Mouse (Mus musculus) layer of hippocampus, postnatal 14 days (tissue): ENCODE results near the gene Tnpo1. TPM values are rescaled to one million over a fixed set of nuclear protein-coding genes. Genes with fewer than 3 reads are reported as not detected.
"Not testable (repeated sequence)": the region's sequence is repeated elsewhere in the genome, so short reads cannot be mapped to it uniquely, and the experiment has no call there.

Experiments used
- DNase-seq, 2 experiments: peaks; one replicate each; pipeline ENCODE4 v3.0.0; 2021 to 2022; ENCODE audit warnings: low spot score in 2 of 2, mixed read lengths in 1 of 2
- total RNA-seq, 2 experiments: library from RNA; stranded (reverse); gene quantifications; 2 replicates each; pipeline ENCODE4 v1.2.3; 2021

The Tnpo1 gene
- total RNA-seq, 2 experiments from 2014 or later, result 62.3 to 75.3 TPM

- peak; percentile 81 for DNase-seq
These were observed 35.3 kb downstream of the Tnpo1 start for GRCm38 (mm10) chr13:98890871-98891219.

- peak; percentile 35 to 36 for DNase-seq
These were observed 35.9 kb downstream of the Tnpo1 start for GRCm38 (mm10) chr13:98890137-98890870.

GRCm38 (mm10) chr13:98889211-98889610 is 37.0 kb downstream of the Tnpo1 start:
- no peak for DNase-seq

DNA sequence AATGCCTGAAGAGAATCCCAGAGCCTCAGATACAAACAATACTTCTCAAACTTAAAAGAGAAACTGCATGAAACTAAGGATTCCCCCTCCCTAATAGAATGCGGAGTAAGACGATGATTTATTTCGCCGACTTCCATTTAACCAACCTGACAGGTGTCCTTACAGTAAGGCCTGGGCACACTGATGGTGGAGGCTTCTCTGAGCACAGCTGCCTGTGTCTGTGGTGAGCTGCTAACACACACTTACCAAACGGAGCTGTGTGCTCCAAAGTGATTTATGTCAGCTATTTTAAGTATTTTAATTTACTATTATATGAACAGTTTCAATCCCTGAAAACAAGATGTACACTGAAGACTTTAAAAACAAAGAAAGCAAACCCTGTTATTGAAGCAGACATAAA is 42.4 kb downstream of the Tnpo1 start:
- DNase-seq, result no peak

GRCm38 (mm10) chr13:98881991-98882390 is 44.2 kb downstream of the Tnpo1 start:
- no peak for DNase-seq

GRCm38 (mm10) chr13:98880336-98880735 is 45.8 kb downstream of the Tnpo1 start:
- no peak for DNase-seq

- DNase-seq, result no peak
These were observed 46.8 kb downstream of the Tnpo1 start for GRCm38 (mm10) chr13:98879422-98879821.

- peak in 1 of 2 experiments; percentile 34 for DNase-seq
These were observed 49.0 kb downstream of the Tnpo1 start for GRCm38 (mm10) chr13:98877165-98877564.

DNA sequence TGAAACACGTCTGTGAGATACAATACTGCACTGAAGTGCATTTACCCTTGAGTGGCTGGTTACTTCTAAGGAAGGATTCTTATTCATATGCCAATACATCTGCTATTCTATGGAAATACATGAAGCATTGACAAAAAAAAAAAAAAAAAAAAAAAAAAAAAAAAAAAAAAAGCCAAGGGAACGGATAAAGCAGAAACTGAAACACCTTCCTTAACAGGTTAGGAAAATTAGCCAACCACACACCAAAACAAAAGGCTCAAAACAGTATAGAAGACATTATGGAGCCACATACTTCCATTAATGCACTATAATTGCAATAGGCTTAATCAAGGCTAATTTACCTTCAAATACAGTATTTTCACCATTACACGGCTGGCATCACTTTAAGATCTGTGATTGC is 51.5 kb downstream of the Tnpo1 start:
- DNase-seq, result no peak

GRCm38 (mm10) chr13:98872273-98872847 is 53.8 kb downstream of the Tnpo1 start:
- DNase-seq, result no peak

- DNase-seq, result no peak
These were observed 54.9 kb downstream of the Tnpo1 start for GRCm38 (mm10) chr13:98871263-98871662.

DNA sequence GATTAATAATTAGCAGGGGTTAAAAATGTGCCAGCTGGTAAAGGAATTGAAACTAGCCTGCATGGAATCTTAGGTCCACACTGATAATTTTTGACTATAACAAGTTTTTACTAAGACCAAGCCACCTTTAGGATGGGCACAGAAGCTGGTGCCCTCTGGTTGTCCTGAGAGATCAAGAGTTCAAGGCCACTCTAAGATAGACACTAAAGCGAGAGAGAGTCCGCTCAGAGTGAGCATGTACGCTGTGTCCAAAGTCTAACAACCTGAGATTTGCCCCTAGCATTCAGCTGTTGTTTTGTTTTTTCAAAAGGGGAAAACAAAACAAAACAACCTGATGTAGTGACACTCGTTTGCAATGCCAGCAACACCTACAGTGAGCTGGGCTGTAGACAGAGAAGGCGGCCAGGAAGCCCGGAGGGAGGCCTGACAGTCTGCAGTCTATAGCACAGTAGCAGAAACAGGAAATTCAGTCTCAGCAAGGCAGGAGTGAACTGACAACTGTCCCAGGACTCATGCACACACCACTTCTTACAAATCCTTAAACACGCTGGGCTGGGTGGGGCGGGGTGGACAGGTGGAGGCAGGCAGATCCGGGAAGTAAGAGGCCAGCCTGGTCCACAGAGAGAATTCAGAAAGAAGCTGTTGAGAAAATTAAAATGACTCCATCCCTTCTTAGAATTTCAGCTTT is 57.8 kb downstream of the Tnpo1 start:
- no peak for DNase-seq

DNA sequence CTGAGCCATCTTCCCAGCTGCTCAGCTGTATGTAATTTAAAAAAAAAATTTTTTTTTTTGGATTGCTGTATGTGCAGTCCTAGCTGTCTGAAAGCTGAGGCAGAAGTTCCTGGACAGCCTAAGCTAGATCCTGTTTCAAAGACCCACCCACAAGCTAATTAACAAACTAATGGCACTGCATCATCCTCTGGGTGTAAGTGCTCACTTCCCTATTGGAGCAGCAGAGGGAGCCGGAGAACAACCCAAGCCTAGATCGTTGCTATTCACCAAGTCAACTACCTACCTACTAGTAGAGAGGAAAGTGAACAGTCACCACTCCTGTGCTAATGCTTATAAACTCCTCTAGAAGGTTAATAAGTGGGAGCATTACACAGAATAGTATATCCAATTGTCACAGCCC is 58.4 kb downstream of the Tnpo1 start:
- peak in 1 of 2 experiments; percentile 61 for DNase-seq

DNA sequence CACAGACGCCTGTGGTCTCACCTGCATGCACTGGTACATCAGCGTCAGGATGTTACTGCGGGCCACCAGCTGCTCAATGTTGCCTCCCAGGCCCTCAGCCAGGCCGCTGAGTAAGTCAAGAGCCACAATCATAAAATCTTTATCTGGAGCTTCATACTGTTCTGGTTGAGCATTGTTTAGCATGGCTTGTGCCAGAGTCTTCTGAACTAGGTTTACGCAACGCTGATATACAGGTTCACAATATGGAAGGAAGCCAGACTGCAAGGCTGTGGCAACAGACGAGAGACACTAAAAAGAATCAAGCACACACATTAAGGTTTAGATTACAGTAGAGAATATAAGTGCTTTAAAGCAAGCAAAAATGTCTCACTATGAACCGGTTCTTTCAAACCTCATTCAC is 70.9 kb downstream of the Tnpo1 start:
- no peak for DNase-seq

DNA sequence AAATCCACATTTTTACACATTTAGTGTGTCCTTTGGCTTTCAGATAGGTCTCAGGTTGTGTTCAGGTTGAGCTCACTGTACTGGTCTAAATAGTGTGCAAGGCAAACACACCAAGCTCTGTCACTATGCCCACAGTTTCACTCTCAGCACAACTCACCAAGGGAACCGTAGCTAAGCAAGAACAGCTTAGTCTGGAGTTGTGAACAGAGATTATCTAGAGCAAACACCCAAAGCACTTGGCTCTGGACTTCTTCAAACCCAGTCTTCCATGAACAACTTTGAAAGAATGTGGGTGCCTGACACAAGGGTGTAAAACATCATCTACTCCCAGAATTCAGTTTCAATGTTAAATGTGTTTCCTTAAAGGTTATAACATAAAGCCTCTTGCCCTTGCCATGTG is 80.4 kb downstream of the Tnpo1 start:
- DNase-seq, result no peak

DNA sequence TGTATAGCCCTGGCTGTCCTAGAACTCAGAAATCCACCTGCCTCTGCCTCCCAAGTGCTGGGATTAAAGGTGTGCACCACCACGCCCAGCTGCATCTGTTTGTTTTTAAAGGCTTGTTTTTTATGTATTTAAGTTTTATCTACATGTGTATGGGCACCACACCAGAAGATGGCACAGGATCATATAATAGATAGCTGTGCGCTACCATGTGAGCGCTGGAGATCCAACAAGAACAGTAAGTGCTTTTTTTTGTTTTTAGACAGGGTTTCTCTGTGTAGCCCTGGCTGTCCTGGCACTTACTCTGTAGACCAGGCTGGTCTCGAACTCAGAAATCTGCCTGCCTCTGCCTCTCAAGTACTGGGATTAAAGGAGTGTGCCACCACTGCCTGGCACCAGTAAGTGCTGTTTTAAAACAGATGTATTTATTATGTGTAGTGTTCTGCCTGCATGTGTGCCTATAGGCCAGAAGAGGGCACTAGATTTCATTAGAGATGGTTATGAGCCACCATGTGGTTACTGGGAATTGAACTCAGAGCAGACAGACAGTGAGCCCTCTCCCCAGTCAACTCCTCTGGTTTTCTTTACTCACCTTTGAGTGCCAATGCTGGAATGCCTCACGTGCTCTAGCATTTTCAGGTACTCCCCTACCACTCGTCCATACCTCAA is 89.6 kb downstream of the Tnpo1 start:
- DNase-seq, result no peak

DNA sequence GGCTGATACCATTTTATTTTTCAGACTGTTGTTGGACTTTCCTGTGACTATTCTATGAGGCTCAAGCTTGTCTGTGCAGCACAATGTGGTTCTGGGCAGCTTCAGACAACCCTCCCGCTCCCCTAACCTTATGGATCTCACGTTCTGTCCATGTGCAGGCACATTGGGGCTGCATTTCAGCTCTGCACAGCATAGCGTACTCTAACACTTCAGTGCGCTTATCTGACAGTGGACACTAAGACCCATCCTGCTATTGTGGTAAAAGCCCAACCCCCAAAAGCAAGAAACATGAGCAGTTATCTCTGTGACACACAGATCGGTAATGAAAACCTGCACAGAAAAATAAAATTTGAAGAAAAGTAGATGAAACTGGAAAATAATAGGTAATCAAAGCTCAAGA is 90.4 kb downstream of the Tnpo1 start:
- no peak for DNase-seq

GRCm38 (mm10) chr13:98834723-98835122 is 91.5 kb downstream of the Tnpo1 start:
- DNase-seq, result no peak

GRCm38 (mm10) chr13:98834199-98834598 is 92.0 kb downstream of the Tnpo1 start:
- DNase-seq, result no peak

DNA sequence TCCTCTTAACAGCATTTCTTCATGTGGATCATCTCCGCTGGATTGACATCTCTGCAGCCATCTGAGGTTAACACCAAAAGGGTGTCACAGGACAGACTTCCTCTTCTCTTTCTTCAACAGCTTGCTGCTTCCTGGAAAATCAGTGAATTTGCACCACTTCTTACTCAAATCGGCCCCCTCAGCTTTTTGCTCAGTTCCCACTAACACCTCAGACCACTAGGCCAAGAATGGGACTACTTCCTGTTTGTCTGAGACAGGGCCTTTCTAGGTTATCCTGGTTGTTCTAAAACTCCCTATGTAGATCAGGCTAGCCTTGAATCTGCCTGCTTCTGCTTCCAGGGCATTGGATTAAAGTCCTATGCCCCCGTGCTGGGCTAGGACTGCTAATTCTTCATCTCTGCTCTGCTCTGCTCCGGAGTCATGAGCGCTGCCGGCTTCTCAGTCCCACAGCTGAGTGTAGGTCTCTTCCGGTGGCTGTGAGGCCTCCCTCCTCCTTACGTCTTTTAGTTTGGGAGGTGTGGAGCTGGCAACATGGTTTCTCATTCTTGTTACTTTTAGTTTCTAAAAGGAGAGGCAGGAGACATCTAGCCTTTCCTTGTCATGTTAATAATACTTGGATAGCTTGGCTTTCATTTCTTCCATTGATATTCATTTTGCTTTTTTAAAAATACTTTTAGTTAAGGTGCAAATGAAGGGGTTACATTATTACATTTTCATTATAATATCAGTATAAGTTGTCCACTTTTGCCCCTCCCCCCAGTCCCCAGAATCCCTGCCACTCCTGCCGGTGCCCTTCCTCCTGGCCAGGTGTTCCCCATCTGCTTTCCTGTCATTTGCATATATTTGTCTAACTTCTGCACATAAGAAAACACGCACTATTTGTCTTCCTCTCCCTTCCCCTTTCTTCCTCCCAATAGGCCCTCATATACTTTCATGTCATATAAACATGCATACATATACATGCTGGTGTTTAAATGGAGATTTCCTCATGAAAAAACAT is 93.4 kb downstream of the Tnpo1 start:
- DNase-seq, result no peak

DNA sequence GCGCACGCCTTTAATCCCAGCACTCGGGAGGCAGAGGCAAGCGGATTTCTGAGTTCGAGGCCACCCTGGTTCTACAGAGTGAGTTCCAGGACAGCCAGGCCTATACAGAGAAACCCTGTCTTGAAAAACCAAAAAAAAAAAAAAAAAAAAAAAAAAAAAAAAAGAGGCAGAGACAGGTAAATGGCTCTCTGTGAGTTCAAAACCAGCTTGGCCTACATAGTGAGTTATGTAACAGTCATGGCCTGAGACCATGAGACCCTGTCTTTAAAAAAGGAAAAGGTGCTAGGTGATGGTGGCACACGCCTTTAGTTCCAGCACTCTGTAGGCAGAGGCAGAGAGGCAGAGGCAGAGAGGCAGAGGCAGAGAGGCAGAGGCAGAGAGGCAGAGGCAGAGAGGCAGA is 97.2 kb downstream of the Tnpo1 start:
- DNase-seq, result not testable (repeated sequence)
